Mouse (Mus musculus): ENCODE results near the gene Stoml1. TPM values are rescaled to one million over a fixed set of nuclear protein-coding genes. Genes with fewer than 3 reads are reported as not detected.
"Not testable (repeated sequence)": the region's sequence is repeated elsewhere in the genome, so short reads cannot be mapped to it uniquely, and the experiment has no call there.

The Stoml1 gene
- total RNA-seq, 2 experiments from 2014 or later: 78.5 to 79.8 TPM

DNA sequence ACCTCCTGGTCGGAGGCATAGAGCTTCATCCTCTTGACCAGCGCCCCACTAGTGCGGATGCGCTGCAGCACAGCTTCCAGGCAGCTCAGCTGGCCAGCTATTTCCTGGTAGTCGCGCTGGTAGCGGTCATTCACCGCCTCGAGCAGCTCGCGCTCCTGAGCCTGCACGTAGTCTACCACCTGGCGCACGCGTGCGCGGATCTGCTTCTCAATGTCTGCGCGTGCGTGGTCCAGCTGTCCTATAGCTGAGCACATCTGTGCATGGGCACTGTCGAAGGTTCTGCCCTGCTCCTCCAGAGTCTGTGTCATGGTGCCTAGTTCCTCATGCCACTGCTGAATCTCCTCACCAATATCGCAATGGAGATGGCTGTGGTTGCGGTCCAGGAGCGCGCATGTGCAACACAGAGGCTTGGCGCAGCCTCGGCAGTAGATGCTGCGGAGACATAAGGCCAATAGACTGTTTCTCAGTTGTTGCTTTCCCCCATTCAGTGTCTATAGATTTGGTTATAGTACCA lies 18.4 kb upstream of the Stoml1 start:
- DNase-seq (ENCODE audit: low spot score in 2 of 2): no peak

GRCm38 (mm10) chr9:58241780-58242485 lies 11.0 kb upstream of the Stoml1 start:
- no peak for DNase-seq (ENCODE audit: low spot score in 2 of 2)

- DNase-seq (ENCODE audit: low spot score in 2 of 2): no peak
These were observed 10.3 kb upstream of the Stoml1 start for GRCm38 (mm10) chr9:58242696-58243095.

DNA sequence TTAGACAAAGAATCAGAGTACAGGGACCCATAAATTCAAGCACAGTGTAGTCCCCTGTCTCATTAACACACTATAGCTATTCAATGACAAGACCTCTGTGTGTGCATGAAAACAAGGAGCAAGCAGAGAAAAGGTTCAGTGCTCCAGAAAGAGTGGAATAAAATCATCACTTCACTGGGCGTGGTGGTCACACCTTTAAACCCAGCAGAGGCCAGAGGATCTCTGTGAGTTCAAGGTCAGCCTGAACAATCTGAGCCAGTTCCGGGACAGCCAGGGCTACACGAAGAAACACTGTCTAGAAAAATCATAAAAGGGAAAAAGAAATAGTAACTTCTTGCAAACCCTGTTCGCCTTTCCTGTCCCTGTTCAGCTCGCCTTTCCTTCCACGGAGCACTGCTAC lies 9.3 kb upstream of the Stoml1 start:
- no peak for DNase-seq (ENCODE audit: low spot score in 2 of 2)

GRCm38 (mm10) chr9:58246083-58246591 lies 6.8 kb upstream of the Stoml1 start:
- DNase-seq (ENCODE audit: low spot score in 2 of 2): no peak

DNA sequence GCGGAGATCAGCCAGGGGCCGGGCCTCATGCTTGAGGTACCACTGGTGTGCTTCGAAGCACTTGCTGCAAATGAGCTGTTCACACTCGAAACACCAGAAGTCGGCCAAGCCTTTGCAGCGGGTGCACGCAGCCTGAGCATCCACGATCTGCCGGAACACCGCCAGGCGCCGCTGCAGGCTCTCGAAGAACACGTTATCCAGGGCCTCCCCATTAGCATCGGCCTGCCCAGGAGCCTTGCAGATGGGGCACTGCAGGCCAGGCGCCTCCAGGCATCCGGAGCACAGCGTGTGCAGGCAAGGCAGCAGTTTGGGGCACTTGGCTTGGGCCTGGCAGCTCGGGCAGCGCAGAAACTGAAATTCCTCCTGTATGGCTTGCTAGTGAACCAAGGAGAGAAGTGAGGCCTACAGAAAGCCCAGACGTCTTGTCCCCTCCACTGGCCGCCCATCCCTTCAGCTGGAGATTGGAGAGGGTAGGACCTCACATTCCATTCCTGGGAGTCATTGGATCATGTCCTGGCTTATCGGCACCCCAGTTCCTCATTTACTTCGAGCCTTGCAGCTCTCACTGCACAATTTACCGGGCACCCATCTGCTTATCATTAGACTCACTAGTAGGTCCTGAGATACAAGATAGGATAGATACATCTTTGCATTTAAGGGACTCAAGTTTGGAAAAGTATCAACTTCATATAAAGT lies 5.8 kb upstream of the Stoml1 start:
- DNase-seq (ENCODE audit: low spot score in 2 of 2): peak; percentile 69 to 75

DNA sequence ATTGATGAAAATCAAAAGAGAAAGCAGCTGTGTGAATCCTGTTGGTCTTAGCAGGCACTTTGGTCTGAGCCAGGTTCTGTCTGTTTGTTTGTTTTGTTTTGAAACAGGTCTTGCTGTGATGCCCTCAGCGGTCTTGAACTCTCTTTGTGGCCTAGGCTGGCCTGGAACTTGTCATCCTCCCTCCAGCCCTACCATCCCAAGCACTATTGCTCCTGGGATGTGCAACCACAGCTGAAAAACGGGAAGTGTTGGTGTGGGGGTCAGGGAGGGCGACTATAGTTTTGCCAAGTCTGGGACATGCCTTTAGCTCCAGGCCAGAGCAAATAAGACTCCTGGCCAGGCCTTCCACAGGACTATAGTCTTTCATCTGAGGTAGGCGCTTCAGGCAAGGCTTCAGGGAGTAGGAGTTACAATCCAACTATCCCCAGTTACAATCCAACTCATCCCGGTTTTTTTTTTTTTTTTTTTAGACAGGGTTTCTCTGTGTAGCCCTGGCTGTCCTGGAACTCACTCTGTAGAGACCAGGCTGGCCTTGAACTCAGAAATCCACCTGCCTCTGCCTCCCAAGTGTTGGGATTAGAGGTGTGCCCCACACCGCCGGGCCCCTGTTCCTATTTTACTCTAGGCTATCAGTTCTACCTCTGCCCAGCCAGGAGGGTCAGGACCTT lies 4.1 kb upstream of the Stoml1 start:
- DNase-seq (ENCODE audit: low spot score in 2 of 2): no peak

GRCm38 (mm10) chr9:58249592-58250192 lies 3.3 kb upstream of the Stoml1 start, which contains the start of gene Pml:
TSS of gene Pml (minus strand) at chr9:58249786.
- peak; percentile 32 to 39 for DNase-seq (ENCODE audit: low spot score in 2 of 2)

- DNase-seq (ENCODE audit: low spot score in 2 of 2): no peak
These were observed 2.6 kb upstream of the Stoml1 start for GRCm38 (mm10) chr9:58250322-58250721.

- not testable (repeated sequence) for DNase-seq (ENCODE audit: low spot score in 2 of 2)
These were observed 2.2 kb upstream of the Stoml1 start for GRCm38 (mm10) chr9:58250730-58251129.

GRCm38 (mm10) chr9:58253805-58254122 lies 800 bp downstream of the Stoml1 start:
- DNase-seq (ENCODE audit: low spot score in 2 of 2): not testable (repeated sequence)

GRCm38 (mm10) chr9:58255105-58255504 lies 2.1 kb downstream of the Stoml1 start:
- DNase-seq (ENCODE audit: low spot score in 2 of 2): no peak

DNA sequence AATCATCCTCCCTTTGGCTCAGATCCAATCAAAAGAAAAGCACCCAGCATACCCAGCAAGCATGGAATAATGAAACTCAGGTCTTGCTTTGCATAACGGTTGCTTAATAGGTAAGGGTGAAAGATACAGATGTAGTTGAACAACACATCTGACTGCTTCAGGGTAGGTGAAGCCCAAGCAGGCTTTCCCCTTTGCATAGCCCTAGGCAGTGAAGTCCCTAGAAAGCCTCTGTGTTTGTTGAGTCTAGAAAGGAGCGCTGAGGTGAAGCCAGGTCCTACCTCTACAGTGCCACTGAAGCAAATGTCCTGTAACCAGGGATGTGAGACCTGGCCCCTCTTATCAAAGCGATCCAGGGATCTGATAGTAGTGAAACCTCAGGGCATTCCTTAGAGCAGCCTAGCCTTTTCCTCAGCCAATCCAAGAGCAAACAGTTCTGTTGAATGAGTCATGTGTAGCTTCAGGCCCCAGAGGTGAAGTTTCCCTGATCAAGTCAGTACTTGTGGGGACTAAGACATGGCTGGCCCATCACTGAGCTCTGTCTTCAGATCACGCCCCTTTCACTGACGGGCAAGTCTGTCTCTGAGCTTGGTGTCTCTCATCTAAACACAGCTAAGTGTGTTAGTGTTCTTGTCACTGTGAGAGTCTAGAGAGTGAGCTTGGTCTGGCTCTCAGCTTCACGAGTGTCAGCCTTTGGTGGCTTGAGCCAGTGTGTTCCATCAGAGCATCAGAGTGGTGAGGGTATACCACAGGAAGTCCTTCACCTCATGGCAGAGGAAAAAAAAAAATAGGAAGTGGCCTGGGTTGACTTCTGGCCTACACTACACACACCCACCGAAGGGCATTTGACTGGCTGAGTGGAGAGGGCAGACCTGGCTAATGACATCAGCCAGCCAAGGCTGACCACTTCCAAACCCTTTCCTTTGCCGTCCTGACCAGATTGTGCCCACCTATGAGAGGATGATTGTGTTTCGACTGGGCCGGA lies 3.0 kb downstream of the Stoml1 start:
- no peak for DNase-seq (ENCODE audit: low spot score in 2 of 2)

DNA sequence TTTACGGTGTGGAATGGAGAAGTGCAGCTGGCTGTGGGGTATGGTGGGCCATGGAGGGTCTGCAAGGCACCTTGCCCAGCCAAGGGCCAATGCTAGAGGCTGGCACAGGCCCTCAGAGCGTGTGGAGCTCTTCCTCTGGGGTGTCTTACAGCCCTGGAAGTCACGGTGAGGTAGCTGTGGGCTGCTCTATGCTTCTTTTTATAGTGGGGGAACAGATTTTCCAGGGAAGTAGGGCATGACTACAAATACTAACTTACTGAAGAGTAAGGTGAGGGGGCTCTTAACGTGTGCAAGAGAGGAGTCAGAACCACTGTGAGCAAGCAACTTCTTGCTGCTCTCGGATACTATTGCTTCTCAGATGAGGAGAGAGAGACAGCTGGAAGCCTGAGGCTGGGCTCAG lies 9.5 kb downstream of the Stoml1 start:
- DNase-seq (ENCODE audit: low spot score in 2 of 2): no peak

DNA sequence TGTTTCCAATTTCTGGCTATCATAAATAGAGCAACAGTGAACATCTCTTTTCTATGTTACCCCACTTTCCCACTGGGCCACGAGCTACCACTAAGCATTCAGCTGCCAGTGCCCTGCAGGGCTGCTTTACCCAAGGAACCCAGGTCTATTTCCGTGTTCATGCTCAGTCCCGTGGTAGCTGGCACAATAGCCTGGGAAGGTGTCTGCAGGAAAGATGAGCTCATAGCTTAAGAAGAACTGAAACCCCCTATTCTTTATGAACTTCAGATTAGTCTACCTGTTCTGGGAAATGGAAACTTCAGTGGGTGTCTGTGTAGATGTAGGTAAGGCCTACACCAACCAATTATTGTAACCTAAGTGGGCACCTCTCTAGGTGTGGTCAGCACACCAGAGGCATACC lies 12.4 kb downstream of the Stoml1 start:
- DNase-seq (ENCODE audit: low spot score in 2 of 2): no peak

- DNase-seq (ENCODE audit: low spot score in 2 of 2): no peak
These were observed 13.6 kb downstream of the Stoml1 start for GRCm38 (mm10) chr9:58266571-58267011.

- DNase-seq (ENCODE audit: low spot score in 2 of 2): no peak
These were observed 14.1 kb downstream of the Stoml1 start for GRCm38 (mm10) chr9:58267046-58267445.

DNA sequence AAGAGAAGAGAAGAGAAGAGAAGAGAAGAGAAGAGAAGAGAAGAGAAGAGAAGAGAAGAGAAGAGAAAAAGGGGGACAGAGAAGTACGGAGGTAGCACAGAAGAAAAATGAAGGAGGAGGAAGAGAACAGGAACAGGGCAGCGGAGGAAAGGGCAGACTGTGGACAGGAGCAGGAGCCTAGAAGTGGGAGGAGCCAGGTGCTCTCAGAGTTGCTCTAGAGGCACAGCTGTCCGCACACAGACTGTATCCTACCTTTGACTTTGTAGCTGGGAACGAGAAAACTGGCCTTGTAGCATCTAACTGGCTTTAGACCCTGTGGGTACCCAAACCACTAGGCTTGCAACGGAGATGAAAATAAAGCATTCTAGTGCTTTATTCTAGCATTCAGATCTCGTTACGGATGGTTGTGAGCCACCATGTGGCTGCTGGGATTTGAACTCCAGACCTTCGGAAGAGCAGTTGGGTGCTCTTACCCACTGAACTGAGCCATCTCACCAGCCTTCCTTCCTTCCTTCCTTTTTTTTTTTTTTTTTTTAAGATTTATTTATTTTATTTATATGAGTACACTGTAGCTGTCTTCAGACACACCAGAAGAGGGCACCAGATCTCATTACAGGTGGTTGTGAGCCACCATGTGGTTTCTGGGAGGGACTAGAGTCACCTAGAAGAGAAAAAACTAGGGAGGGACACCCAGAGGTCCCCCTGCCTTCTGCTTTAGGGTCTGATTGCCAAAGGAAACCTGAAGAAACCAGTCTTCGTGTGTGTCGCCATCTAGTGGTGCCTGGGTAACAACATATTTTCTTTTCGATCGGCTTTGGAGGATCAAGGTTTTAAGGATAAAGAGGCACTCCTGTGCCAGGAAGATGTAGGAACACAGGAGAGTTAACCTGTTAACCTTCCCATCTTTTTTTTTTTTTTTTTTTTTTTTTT lies 15.7 kb downstream of the Stoml1 start:
- peak; percentile 39 to 60 for DNase-seq (ENCODE audit: low spot score in 2 of 2)

DNA sequence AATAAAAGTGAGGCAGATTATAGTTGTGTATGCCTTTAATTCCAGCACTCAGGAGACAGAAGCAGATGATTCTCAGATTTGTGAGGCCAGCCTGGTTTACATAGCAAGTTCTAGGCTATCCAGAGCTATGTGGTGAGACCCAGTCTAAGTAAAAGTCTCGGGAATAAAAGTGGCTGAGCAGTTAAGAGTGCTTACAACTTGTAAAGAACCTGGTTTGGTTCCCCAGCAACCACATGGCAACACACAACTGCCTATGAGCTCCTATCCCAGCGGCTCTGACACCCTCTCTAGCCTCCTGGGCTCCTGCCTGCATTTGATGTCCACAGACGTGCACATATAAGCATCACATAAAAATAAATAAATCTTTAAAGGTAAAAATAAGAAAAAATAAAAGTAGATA lies 17.1 kb downstream of the Stoml1 start:
- DNase-seq (ENCODE audit: low spot score in 2 of 2): no peak
